Mouse (Mus musculus) hindbrain, embryonic 11.5 days (tissue): ENCODE data around the gene Gucd1. TPM values are rescaled to one million over a fixed set of nuclear protein-coding genes. Genes with fewer than 3 reads are reported as not detected.

Experiments used
- ATAC-seq: fragments of 200-750 bp; cut with Nextera tagmentation; 2 replicates; pipeline ENCODE4 v1.8.0; 2017; ENCODE audit warnings: mild to moderate bottlenecking, moderate TSS enrichment, moderate library complexity; ENCODE audit not compliant: low FRiP score
- DNase-seq: peaks from one replicate; pipeline ENCODE4 v3.0.0-alpha.2; 2015; ENCODE audit warnings: low spot score
- H3K27ac ChIP-seq: fragments of 300-500 bp; sonication (generic); 2 replicates; pipeline ENCODE4 v1.5.1; 2014; ENCODE audit warnings: mild to moderate bottlenecking, low read depth, low read length
- H3K27me3 ChIP-seq: fragments of 300-500 bp; sonication (generic); 2 replicates; pipeline ENCODE4 v1.6.1; 2014; ENCODE audit warnings: mild to moderate bottlenecking, low read length, moderate library complexity, mixed read lengths; ENCODE audit not compliant: control insufficient read depth, insufficient read depth
- H3K36me3 ChIP-seq: fragments of 300-500 bp; sonication (generic); 2 replicates; pipeline ENCODE4 v1.6.1; 2014; ENCODE audit warnings: mild to moderate bottlenecking, low read length, moderate library complexity, mixed read lengths; ENCODE audit not compliant: control insufficient read depth, insufficient read depth
- H3K4me1 ChIP-seq: fragments of 300-500 bp; sonication (generic); replicated peaks from 2 replicates; pipeline ENCODE4 v1.6.1; 2014; ENCODE audit warnings: low read length, mixed read lengths; ENCODE audit not compliant: control insufficient read depth, insufficient read depth
- H3K4me2 ChIP-seq: fragments of 300-500 bp; sonication (generic); replicated peaks from 2 replicates; pipeline ENCODE4 v1.6.1; 2014; ENCODE audit warnings: mild to moderate bottlenecking, low read depth, low read length
- H3K4me3 ChIP-seq: fragments of 300-500 bp; sonication (generic); 2 replicates; pipeline ENCODE4 v1.5.1; 2014; ENCODE audit warnings: low read depth, low read length
- H3K9ac ChIP-seq: fragments of 300-500 bp; sonication (generic); 2 replicates; pipeline ENCODE4 v1.6.1; 2014; ENCODE audit warnings: low read depth, low read length
- H3K9me3 ChIP-seq: fragments of 300-500 bp; sonication (generic); 2 replicates; pipeline ENCODE4 v1.6.1; 2016; ENCODE audit warnings: low read length; ENCODE audit not compliant: control insufficient read depth
- WGBS: fragments of 180-500 bp; shearing (Covaris S2); extraction: QIAGEN DNeasy Blood & Tissue Kit; methylation state at CpG from one replicate; pipeline ENCODE4 v1.1.7; 2014; 5-methylcytosine and 5-hydroxymethylcytosine counted together
- polyA plus RNA-seq: library from polyadenylated mRNA; unstranded; fragments of >200 nt; fragmentation: Nextera tagmentation; extraction: Ambion mirVana; gene quantifications from 2 replicates; pipeline ENCODE4 v1.2.1, GENCODE M21; 2014

Gucd1 gene
- polyA plus RNA-seq, 1 experiment from 2014 or later = 26.7 TPM

- no peak overlapping the region for H3K27ac ChIP-seq
- no peaks in the 10 kb centered on the region for H3K4me1 ChIP-seq
- no peaks in the 10 kb centered on the region for H3K27me3 ChIP-seq
- no peaks in the 10 kb centered on the region for H3K36me3 ChIP-seq
- no peak for DNase-seq
- WGBS = 82% methylated on average over 10 of the region's 10 CpGs
- H3K4me2 ChIP-seq = no peak overlapping the region
- no peaks in the 10 kb centered on the region for H3K9me3 ChIP-seq
- ATAC-seq = no peak
- no peak overlapping the region for H3K4me3 ChIP-seq
- no peak overlapping the region for H3K9ac ChIP-seq
These were observed 180.5 kb downstream of the Gucd1 start for GRCm38 (mm10) chr10:75337231-75337630.

GRCm38 (mm10) chr10:75335075-75335474 is 182.7 kb downstream of the Gucd1 start:
- DNase-seq = no peak
- Histone ChIP-seq H3K27me3 (no peaks in the 10 kb centered on the region), H3K36me3 (no peaks in the 10 kb centered on the region), H3K4me1 (no peaks in the 10 kb centered on the region), H3K9ac (no peak overlapping the region), H3K4me3 (no peak overlapping the region), H3K27ac (no peak overlapping the region), H3K9me3 (no peaks in the 10 kb centered on the region), H3K4me2 (no peak overlapping the region)
- WGBS = 93% methylated on average over 6 of the region's 6 CpGs
- ATAC-seq = no peak

- no peak overlapping the region for H3K4me2 ChIP-seq
- H3K9me3 ChIP-seq = no peaks in the 10 kb centered on the region
- H3K36me3 ChIP-seq = no peaks in the 10 kb centered on the region
- H3K27ac ChIP-seq = no peak overlapping the region
- H3K9ac ChIP-seq = no peak overlapping the region
- ATAC-seq (no peak), DNase-seq (no peak)
- H3K4me1 ChIP-seq = no peaks in the 10 kb centered on the region
- WGBS = 82% methylated on average over 7 of the region's 7 CpGs
- H3K4me3 ChIP-seq = no peak overlapping the region
- H3K27me3 ChIP-seq = no peaks in the 10 kb centered on the region
These were observed 183.6 kb downstream of the Gucd1 start for GRCm38 (mm10) chr10:75334175-75334574.

GRCm38 (mm10) chr10:75333176-75333776 is 184.5 kb downstream of the Gucd1 start:
- Histone ChIP-seq H3K4me2 (no peak overlapping the region), H3K36me3 (no peaks in the 10 kb centered on the region), H3K27me3 (no peaks in the 10 kb centered on the region), H3K9me3 (no peaks in the 10 kb centered on the region), H3K27ac (no peak overlapping the region), H3K9ac (no peak overlapping the region), H3K4me3 (no peak overlapping the region), H3K4me1 (no peaks in the 10 kb centered on the region; the same call in 1 of the 2 replicates)
- 91% methylated on average over 23 of the region's 23 CpGs for WGBS
- no peak for DNase-seq
- ATAC-seq = no peak

DNA sequence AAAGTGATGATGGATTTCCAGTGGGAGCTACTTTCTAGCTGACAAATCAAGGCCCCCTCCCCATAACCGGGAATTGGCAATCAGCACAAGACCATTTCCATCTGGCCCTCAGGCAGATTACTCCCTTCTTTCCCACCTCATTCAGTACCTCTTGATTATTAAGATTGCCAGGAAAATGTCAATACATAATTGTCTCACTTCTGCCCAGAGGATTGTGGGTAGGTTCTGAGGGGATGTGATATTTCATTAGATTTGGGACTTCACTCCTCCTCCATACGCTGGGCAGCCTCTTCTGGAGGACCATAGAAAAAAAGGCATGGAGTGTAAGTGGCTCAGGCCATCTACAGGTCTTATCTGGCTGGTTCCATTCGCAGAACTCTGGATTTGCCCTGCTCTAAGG is 185.5 kb downstream of the Gucd1 start:
- H3K9me3 ChIP-seq = no peaks in the 10 kb centered on the region
- H3K36me3 ChIP-seq = no peaks in the 10 kb centered on the region
- DNase-seq (no peak), ATAC-seq (no peak)
- no peak overlapping the region for H3K4me3 ChIP-seq
- H3K27me3 ChIP-seq = no peaks in the 10 kb centered on the region
- H3K27ac ChIP-seq = no peak overlapping the region
- no peaks in the 10 kb centered on the region; the same call in 1 of the 2 replicates for H3K4me1 ChIP-seq
- H3K9ac ChIP-seq = no peak overlapping the region
- H3K4me2 ChIP-seq = no peak overlapping the region
- 87% methylated on average over 3 of the region's 3 CpGs for WGBS

GRCm38 (mm10) chr10:75328201-75328704 is 189.5 kb downstream of the Gucd1 start:
- no peaks in the 10 kb centered on the region for H3K27me3 ChIP-seq
- ATAC-seq (no peak), DNase-seq (no peak)
- no peak overlapping the region for H3K27ac ChIP-seq
- no peaks in the 10 kb centered on the region for H3K9me3 ChIP-seq
- no peak overlapping the region for H3K4me2 ChIP-seq
- no peaks in the 10 kb centered on the region; the same call in 1 of the 2 replicates for H3K4me1 ChIP-seq
- no peaks in the 10 kb centered on the region for H3K36me3 ChIP-seq
- 28% methylated on average over 4 of the region's 4 CpGs for WGBS
- no peak overlapping the region for H3K9ac ChIP-seq
- no peak overlapping the region for H3K4me3 ChIP-seq

DNA sequence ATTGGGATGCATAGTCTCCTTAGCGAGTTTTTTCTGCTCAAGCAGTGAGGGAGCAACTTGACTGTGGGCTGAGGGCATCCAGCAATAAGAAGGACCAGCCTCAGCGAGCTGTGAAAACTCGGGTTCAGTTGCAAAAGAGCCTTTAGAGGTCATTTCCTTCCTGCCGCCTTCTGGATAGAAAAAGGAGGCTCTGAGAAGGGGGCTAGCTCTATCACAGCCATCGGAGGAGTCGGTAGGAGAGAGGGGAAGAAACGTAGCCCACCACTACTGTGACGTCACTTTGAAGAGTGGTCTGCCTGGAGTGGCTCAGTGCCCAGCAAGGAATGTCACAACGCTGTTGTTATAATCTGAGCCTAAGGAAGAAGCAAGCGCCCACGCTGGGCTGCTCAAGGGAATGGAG is 190.7 kb downstream of the Gucd1 start:
- Histone ChIP-seq H3K4me1 (no peaks in the 10 kb centered on the region; the same call in 1 of the 2 replicates), H3K27me3 (no peaks in the 10 kb centered on the region), H3K9me3 (no peaks in the 10 kb centered on the region), H3K4me2 (no peak overlapping the region), H3K9ac (no peak overlapping the region), H3K36me3 (no peaks in the 10 kb centered on the region), H3K4me3 (no peak overlapping the region), H3K27ac (no peak overlapping the region)
- WGBS = 81% methylated on average over 11 of the region's 11 CpGs
- DNase-seq (no peak), ATAC-seq (no peak)

- H3K27me3 ChIP-seq = no peaks in the 10 kb centered on the region
- H3K36me3 ChIP-seq = no peaks in the 10 kb centered on the region
- DNase-seq = no peak
- H3K27ac ChIP-seq = no peak overlapping the region
- H3K9me3 ChIP-seq = no peaks in the 10 kb centered on the region
- no peak overlapping the region for H3K4me2 ChIP-seq
- H3K4me1 ChIP-seq = no peaks in the 10 kb centered on the region; the same call in 1 of the 2 replicates
- H3K4me3 ChIP-seq = no peak overlapping the region
- 90% methylated on average over 3 of the region's 3 CpGs for WGBS
- no peak overlapping the region for H3K9ac ChIP-seq
- ATAC-seq = no peak
These were observed 191.2 kb downstream of the Gucd1 start for GRCm38 (mm10) chr10:75326553-75326952.

DNA sequence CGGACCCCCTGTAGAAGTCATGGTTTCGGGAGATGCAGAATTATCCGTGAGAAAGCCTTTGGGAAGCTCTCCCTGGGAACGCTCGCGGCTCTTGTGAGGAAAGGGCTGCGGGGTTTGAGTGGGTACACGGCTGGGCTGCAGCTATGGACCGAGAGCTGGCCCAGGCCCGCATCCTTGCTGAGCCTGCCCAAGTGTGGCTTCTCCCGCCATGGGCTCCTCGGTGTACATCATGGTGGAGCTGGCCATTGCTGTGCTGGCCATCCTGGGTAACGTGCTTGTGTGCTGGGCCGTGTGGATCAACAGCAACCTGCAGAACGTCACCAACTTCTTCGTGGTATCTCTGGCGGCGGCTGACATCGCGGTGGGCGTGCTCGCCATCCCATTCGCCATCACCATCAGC is 192.0 kb downstream of the Gucd1 start:
- Histone ChIP-seq H3K9me3 (no peaks in the 10 kb centered on the region), H3K4me2 (no peak overlapping the region), H3K9ac (no peak overlapping the region), H3K4me3 (no peak overlapping the region), H3K27ac (no peak overlapping the region), H3K27me3 (no peaks in the 10 kb centered on the region), H3K36me3 (no peaks in the 10 kb centered on the region), H3K4me1 (no peaks in the 10 kb centered on the region; the same call in 1 of the 2 replicates)
- no peak for ATAC-seq
- no peak for DNase-seq
- 94% methylated on average over 23 of the region's 23 CpGs for WGBS
